In the genomic region with DNA sequence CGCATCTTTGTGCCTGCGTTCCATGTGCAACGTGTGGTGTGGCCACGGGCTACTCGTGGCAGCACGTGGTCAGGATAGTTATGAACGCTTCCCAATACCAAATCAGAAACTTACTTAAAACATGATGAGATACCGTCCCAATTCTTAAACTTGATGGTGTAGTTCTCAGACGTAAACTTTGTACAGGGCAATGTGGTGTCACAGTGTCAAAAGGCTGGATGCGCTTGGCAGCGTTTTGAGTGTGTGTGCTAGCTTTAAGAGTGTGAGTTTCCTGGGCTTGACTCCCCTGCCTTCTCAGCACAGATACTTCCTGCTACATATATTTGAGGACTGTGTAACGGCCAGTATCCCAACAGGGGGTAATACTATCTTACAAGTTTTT, we compare ENCODE assay signal across 16 mouse cellular contexts. TPM values are rescaled to one million over a fixed set of nuclear protein-coding genes. Genes with fewer than 3 reads are reported as not detected.
DNase-seq lines count a peak whose midpoint lies in the region; ATAC-seq lines count a peak whose summit lies in the region.
"Had no signal": no experiment of that assay in that cellular context is flagged by ENCODE, and none has a peak within 500 bp of the region (broad histone marks: within the 10 kb centered on the region; RNA-seq: fewer than 3 reads in every experiment).

No protein-coding gene starts in this region.

- H3K79me2 ChIP-seq in macrophage (ENCODE audit: inconsistent target), result no peaks in the 10 kb centered on the region

- DNase-seq in heart, adult 9 months (ENCODE audit: low spot score in 2 of 2), result no peak
- peak; percentile 56 for DNase-seq in thymus, postnatal 4 days
- no peak for DNase-seq in thymus, postnatal 25 days
- no peak for DNase-seq in midbrain, embryonic 14.5 days
- DNase-seq in adrenal gland, postnatal 36 days, result no peak
- DNase-seq: cerebellum, adult 11 months; cerebellum, postnatal 25 days; kidney, adult 8-10 months; left cerebral cortex, postnatal 4 days; lung, adult 2 months had no signal

- H3K9me3 ChIP-seq in heart, embryonic 15.5 days (replicated peaks), result no peaks in the 10 kb centered on the region
- no peaks in the 10 kb centered on the region for H3K9me3 ChIP-seq in midbrain, embryonic 14.5 days (ENCODE audit: control insufficient read depth, low read length)
- H3K9me3 ChIP-seq in kidney, embryonic 16.5 days (ENCODE audit: low read length), result no peaks in the 10 kb centered on the region
- H3K9me3 ChIP-seq: hindbrain, embryonic 10.5 days; midbrain, embryonic 15.5 days had no signal

- 77% methylated on average over 12 of the region's 12 CpGs for WGBS in heart, embryonic 15.5 days
- WGBS in macrophage (ENCODE audit: missing documents), result 25% methylated on average over 12 of the region's 12 CpGs
- WGBS in midbrain, embryonic 14.5 days, result 91% methylated on average over 12 of the region's 12 CpGs
- 85% methylated on average over 12 of the region's 12 CpGs for WGBS in kidney, embryonic 16.5 days

- H3K36me3 ChIP-seq in heart, embryonic 15.5 days, result no peaks in the 10 kb centered on the region
- H3K36me3 ChIP-seq in macrophage (ENCODE audit: inconsistent target), result no peaks in the 10 kb centered on the region
- no peaks in the 10 kb centered on the region for H3K36me3 ChIP-seq in midbrain, embryonic 14.5 days (ENCODE audit: control insufficient read depth, insufficient read depth, low read length)
- no peaks in the 10 kb centered on the region for H3K36me3 ChIP-seq in kidney, embryonic 16.5 days (ENCODE audit: insufficient read depth, low read length)
- H3K36me3 ChIP-seq: hindbrain, embryonic 10.5 days; midbrain, embryonic 15.5 days had no signal

- peak overlapping the region; percentile 52; the same call in 1 of the 2 replicates for H3K4me2 ChIP-seq in heart, embryonic 15.5 days
- H3K4me2 ChIP-seq in midbrain, embryonic 14.5 days (ENCODE audit: low read length), result no peak overlapping the region
- no peak overlapping the region for H3K4me2 ChIP-seq in kidney, embryonic 16.5 days (replicated peaks; ENCODE audit: low read depth, low read length)

- H3K9ac ChIP-seq in heart, embryonic 15.5 days, result no peak overlapping the region
- no peak overlapping the region for H3K9ac ChIP-seq in midbrain, embryonic 14.5 days (replicated peaks; ENCODE audit: low read length)
- H3K9ac ChIP-seq in kidney, embryonic 16.5 days (replicated peaks; ENCODE audit: low read length), result no peak overlapping the region
- H3K9ac ChIP-seq: midbrain, embryonic 15.5 days had no signal

- H3K27me3 ChIP-seq in heart, embryonic 15.5 days, result no peaks in the 10 kb centered on the region
- H3K27me3 ChIP-seq in midbrain, embryonic 14.5 days (ENCODE audit: control insufficient read depth, insufficient read depth, low read length), result no peaks in the 10 kb centered on the region
- H3K27me3 ChIP-seq in kidney, embryonic 16.5 days (ENCODE audit: insufficient read depth, low read length), result no peaks in the 10 kb centered on the region

- no peak overlapping the region for H3K4me3 ChIP-seq in heart, embryonic 15.5 days
- no peak overlapping the region for H3K4me3 ChIP-seq in macrophage (ENCODE audit: inconsistent target)
- H3K4me3 ChIP-seq in midbrain, embryonic 14.5 days (replicated peaks; ENCODE audit: low read depth, low read length), result no peak overlapping the region
- no peak overlapping the region for H3K4me3 ChIP-seq in kidney, embryonic 16.5 days (ENCODE audit: low read length)
- H3K4me3 ChIP-seq: midbrain, embryonic 15.5 days had no signal

- H3K27ac ChIP-seq in heart, embryonic 15.5 days, result no peak overlapping the region
- peak overlapping the region; percentile 5; the same call in 1 of the 2 replicates for H3K27ac ChIP-seq in macrophage
- no peak overlapping the region for H3K27ac ChIP-seq in midbrain, embryonic 14.5 days (replicated peaks; ENCODE audit: low read depth, low read length)
- H3K27ac ChIP-seq in kidney, embryonic 16.5 days (ENCODE audit: low read length), result no peak overlapping the region
- H3K27ac ChIP-seq: hindbrain, embryonic 10.5 days; midbrain, embryonic 15.5 days had no signal

- peaks cover 24% of the 10 kb centered on the region for H3K4me1 ChIP-seq in heart, embryonic 15.5 days (replicated peaks)
- H3K4me1 ChIP-seq in midbrain, embryonic 14.5 days (ENCODE audit: control insufficient read depth, insufficient read depth, low read length), result no peaks in the 10 kb centered on the region
- peaks cover 11% of the 10 kb centered on the region for H3K4me1 ChIP-seq in kidney, embryonic 16.5 days (ENCODE audit: insufficient read depth, low read length)
- H3K4me1 ChIP-seq: midbrain, embryonic 15.5 days had no signal

- no peak for ATAC-seq in heart, embryonic 15.5 days (replicated peaks; ENCODE audit: insufficient number of reproducible peaks, insufficient read depth, low FRiP score, low read depth)
- ATAC-seq in midbrain, embryonic 14.5 days (ENCODE audit: low FRiP score, low TSS enrichment), result no peak
- ATAC-seq in kidney, embryonic 16.5 days (ENCODE audit: low FRiP score, low TSS enrichment), result no peak
- ATAC-seq: forebrain, embryonic 14.5 days; midbrain, embryonic 15.5 days had no signal

RNA-seq across cellular contexts. Expression of a gene that starts 27.1 kb away (rescaled TPM):
- 0.24 and 0.53 TPM in 2 replicates for polyA plus RNA-seq in heart, embryonic 15.5 days (2015; fragmentation: Nextera tagmentation; extraction: Ambion mirVana)
- total RNA-seq in macrophage (2018; cell fraction: chromatin; rRNA removed), result 1,000 to 10,000 TPM in 1 of 26 experiments, 100 to 1,000 TPM in 25; 201 to 1,028 (median 508) TPM
- total RNA-seq in macrophage (2018; cell fraction: cytosol; rRNA removed), result 100 to 1,000 TPM; 376 to 879 (median 604) TPM
- total RNA-seq in macrophage (2018; cell fraction: nucleus; rRNA removed), result 1,000 to 10,000 TPM in 4 of 26 experiments, 100 to 1,000 TPM in 22; 480 to 1,145 (median 738) TPM
- polyA plus RNA-seq in macrophage (2018), result 303 to 726 TPM (median 382 TPM) in 3 replicates
- polyA plus RNA-seq in midbrain, embryonic 14.5 days (2014; fragmentation: Nextera tagmentation; extraction: Ambion mirVana), result 0.62 and 1.0 TPM in 2 replicates
- 0.24 and 0.29 TPM in 2 replicates for polyA plus RNA-seq in kidney, embryonic 16.5 days (2015; fragmentation: Nextera tagmentation; extraction: Ambion mirVana)
- total RNA-seq in adrenal gland, postnatal 36 days (2021), result 1 to 10 TPM; 1.1 to 2.0 TPM

Comparison
In these comparisons a context has a peak if more than half of its experiments do, and no peak if none do; other contexts are left out.
1. RNA of a gene that starts 27.1 kb away (polyA plus RNA-seq): 303 to 726 TPM in macrophage; 0.62 to 1.0 TPM in midbrain, embryonic 14.5 days, 0.24 to 0.29 TPM in kidney, embryonic 16.5 days and 0.24 to 0.53 TPM in heart, embryonic 15.5 days; every median in the first group is over 100 times any median in the second.